Comparison of ENCODE assay signal across 16 mouse cellular contexts in genomic region chr19:36178828-36179251, GRCm38 (mm10). TPM values are rescaled to one million over a fixed set of nuclear protein-coding genes. Genes with fewer than 3 reads are reported as not detected.
DNase-seq lines count a peak whose midpoint lies in the region; ATAC-seq and TF ChIP-seq lines count a peak whose summit lies in the region.
"Had no signal": no experiment of that assay in that cellular context is flagged by ENCODE, and none has a peak within 500 bp of the region (broad histone marks: within the 10 kb centered on the region; RNA-seq: fewer than 3 reads in every experiment).

No protein-coding gene starts in this region.

- TF ChIP-seq POLR2A in myocyte (IDR thresholded peaks at IDR 0.05; ENCODE audit: insufficient read length, low read depth): no peak

- no peak for TF ChIP-seq EP300 in stomach, postnatal 0 days (optimal IDR thresholded peaks at IDR 0.05)

- no peaks in the 10 kb centered on the region for H3K27me3 ChIP-seq in heart, embryonic 11.5 days (ENCODE audit: control insufficient read depth, insufficient read depth, low read length)
- no peaks in the 10 kb centered on the region for H3K27me3 ChIP-seq in lung, embryonic 15.5 days
- no peaks in the 10 kb centered on the region for H3K27me3 ChIP-seq in embryonic facial prominence, embryonic 14.5 days (replicated peaks; ENCODE audit: control insufficient read depth, insufficient read depth, low read length)
- no peaks in the 10 kb centered on the region for H3K27me3 ChIP-seq in myocyte (ENCODE audit: control insufficient read depth, insufficient read depth, insufficient read length)
- H3K27me3 ChIP-seq in stomach, postnatal 0 days (ENCODE audit: control insufficient read depth, insufficient read depth, low read length): no peaks in the 10 kb centered on the region
- H3K27me3 ChIP-seq: neural tube, embryonic 13.5 days had no signal

- H3K27ac ChIP-seq in heart, embryonic 11.5 days (ENCODE audit: low read depth, low read length): no peak overlapping the region
- no peak overlapping the region; the same call in 1 of the 2 replicates for H3K27ac ChIP-seq in lung, embryonic 15.5 days
- no peak overlapping the region for H3K27ac ChIP-seq in embryonic facial prominence, embryonic 14.5 days (replicated peaks; ENCODE audit: low read depth, low read length)
- no peak overlapping the region for H3K27ac ChIP-seq in stomach, postnatal 0 days (replicated peaks)
- H3K27ac ChIP-seq: hindbrain, embryonic 14.5 days; neural tube, embryonic 13.5 days had no signal

- H3K79me2 ChIP-seq in myocyte (ENCODE audit: control insufficient read depth, insufficient read depth): no peaks in the 10 kb centered on the region

- 35% methylated on average over 6 of the region's 6 CpGs for WGBS in heart, embryonic 11.5 days (ENCODE audit: insufficient replicate concordance)
- 34% methylated on average over 6 of the region's 6 CpGs for WGBS in lung, embryonic 15.5 days
- WGBS in embryonic facial prominence, embryonic 14.5 days: 38% methylated on average over 6 of the region's 6 CpGs
- WGBS in stomach, postnatal 0 days: 55% methylated on average over 6 of the region's 6 CpGs

- peak; percentile 94 for DNase-seq in heart, adult 11 months
- no peak for DNase-seq in lung, adult 18-20 months
- peak; percentile 72 for DNase-seq in embryonic facial prominence, embryonic 14.5 days (ENCODE audit: low spot score)
- DNase-seq in ovary, adult 18-20 months (ENCODE audit: low spot score): no peak
- DNase-seq in stomach, postnatal 0 days (ENCODE audit: low spot score): no peak
- DNase-seq: adrenal gland, postnatal 25 days; gastrocnemius, postnatal 25 days; kidney, adult 18-20 months; thymus, postnatal 4 days had no signal

- H3K9ac ChIP-seq in heart, embryonic 11.5 days (ENCODE audit: low read depth, low read length): no peak overlapping the region
- no peak overlapping the region for H3K9ac ChIP-seq in lung, embryonic 15.5 days
- no peak overlapping the region for H3K9ac ChIP-seq in embryonic facial prominence, embryonic 14.5 days (ENCODE audit: low read depth, low read length)
- no peak overlapping the region for H3K9ac ChIP-seq in stomach, postnatal 0 days (ENCODE audit: low read length)
- H3K9ac ChIP-seq: hindbrain, embryonic 14.5 days; neural tube, embryonic 13.5 days had no signal

- ATAC-seq in heart, embryonic 11.5 days (replicated peaks; ENCODE audit: insufficient number of reproducible peaks, low FRiP score, low TSS enrichment): no peak
- ATAC-seq in lung, embryonic 15.5 days (ENCODE audit: borderline replicate concordance, extremely low read depth, low FRiP score, low TSS enrichment): peak; percentile 67; the same call in 1 of the 2 replicates
- ATAC-seq in embryonic facial prominence, embryonic 14.5 days (ENCODE audit: low read depth): peak; percentile 28; the same call in 1 of the 2 replicates
- ATAC-seq in stomach, postnatal 0 days (ENCODE audit: low FRiP score, low TSS enrichment): no peak
- ATAC-seq: midbrain, embryonic 16.5 days had no signal

- no peak overlapping the region for H3K4me2 ChIP-seq in heart, embryonic 11.5 days
- H3K4me2 ChIP-seq in lung, embryonic 15.5 days: no peak overlapping the region
- H3K4me2 ChIP-seq in embryonic facial prominence, embryonic 14.5 days (ENCODE audit: low read depth, low read length): no peak overlapping the region
- H3K4me2 ChIP-seq in myocyte (ENCODE audit: low read depth): peak overlapping the region; percentile 34
- no peak overlapping the region for H3K4me2 ChIP-seq in stomach, postnatal 0 days (replicated peaks; ENCODE audit: low read depth)
- H3K4me2 ChIP-seq: hindbrain, embryonic 14.5 days; liver, embryonic 11.5 days; neural tube, embryonic 13.5 days had no signal

- TF ChIP-seq CTCF in stomach, postnatal 0 days (IDR thresholded peaks at IDR 0.05; ENCODE audit: low read depth): no peak

- no peaks in the 10 kb centered on the region for H3K9me3 ChIP-seq in heart, embryonic 11.5 days (replicated peaks; ENCODE audit: control insufficient read depth, low read length)
- H3K9me3 ChIP-seq in lung, embryonic 15.5 days: no peaks in the 10 kb centered on the region
- H3K9me3 ChIP-seq in embryonic facial prominence, embryonic 14.5 days (ENCODE audit: control insufficient read depth, low read length): no peaks in the 10 kb centered on the region
- H3K9me3 ChIP-seq in stomach, postnatal 0 days (ENCODE audit: control insufficient read depth, low read length): no peaks in the 10 kb centered on the region
- H3K9me3 ChIP-seq: neural tube, embryonic 13.5 days had no signal

- no peak overlapping the region for H3K4me3 ChIP-seq in heart, embryonic 11.5 days (ENCODE audit: low read depth, low read length)
- H3K4me3 ChIP-seq in lung, embryonic 15.5 days: no peak overlapping the region
- no peak overlapping the region for H3K4me3 ChIP-seq in embryonic facial prominence, embryonic 14.5 days (ENCODE audit: low read depth, low read length)
- no peak overlapping the region for H3K4me3 ChIP-seq in myocyte
- no peak overlapping the region for H3K4me3 ChIP-seq in stomach, postnatal 0 days (ENCODE audit: low read depth, low read length)
- H3K4me3 ChIP-seq: neural tube, embryonic 13.5 days had no signal

- H3K4me1 ChIP-seq in heart, embryonic 11.5 days (ENCODE audit: control insufficient read depth, insufficient read depth, low read length): peaks cover 7% of the 10 kb centered on the region; the same call in 1 of the 2 replicates
- H3K4me1 ChIP-seq in lung, embryonic 15.5 days: peaks cover 23% of the 10 kb centered on the region
- H3K4me1 ChIP-seq in embryonic facial prominence, embryonic 14.5 days (ENCODE audit: control insufficient read depth, insufficient read depth, low read length): no peaks in the 10 kb centered on the region
- no peaks in the 10 kb centered on the region for H3K4me1 ChIP-seq in stomach, postnatal 0 days (replicated peaks; ENCODE audit: control insufficient read depth, insufficient read depth)
- H3K4me1 ChIP-seq: neural tube, embryonic 13.5 days had no signal

- no peaks in the 10 kb centered on the region for H3K36me3 ChIP-seq in heart, embryonic 11.5 days (ENCODE audit: control insufficient read depth, insufficient read depth, low read length)
- H3K36me3 ChIP-seq in lung, embryonic 15.5 days: no peaks in the 10 kb centered on the region
- no peaks in the 10 kb centered on the region for H3K36me3 ChIP-seq in embryonic facial prominence, embryonic 14.5 days (ENCODE audit: control insufficient read depth, insufficient read depth, low read length)
- no peaks in the 10 kb centered on the region for H3K36me3 ChIP-seq in myocyte (ENCODE audit: control insufficient read depth, insufficient read depth)
- no peaks in the 10 kb centered on the region for H3K36me3 ChIP-seq in stomach, postnatal 0 days (ENCODE audit: control insufficient read depth, insufficient read depth, low read length)
- H3K36me3 ChIP-seq: neural tube, embryonic 13.5 days had no signal

- H3ac ChIP-seq in myocyte (ENCODE audit: control insufficient read depth, insufficient read length): no peak overlapping the region

TF ChIP-seq in myocyte, 11 proteins besides CTCF, POLR2A, EP300 and RAD21:
- peak; percentile 67 to 80 (median 75) for TF ChIP-seq MYOD1 (IDR thresholded peaks at IDR 0.05; ENCODE audit: control insufficient read depth in 1 of 3, insufficient read length in 2 of 3, low read depth in 2 of 3)
- no peak for TF ChIP-seq REST (IDR thresholded peaks at IDR 0.05; ENCODE audit: insufficient read depth, insufficient read length)
- TF ChIP-seq TCF12 (IDR thresholded peaks at IDR 0.05; ENCODE audit: insufficient read depth, poor library complexity, severe bottlenecking): peak; percentile 40
- TF ChIP-seq MYOG (IDR thresholded peaks at IDR 0.05; ENCODE audit: control insufficient read depth in 1 of 3, insufficient read depth in 1 of 3, insufficient read length in 2 of 3, low read depth in 2 of 3): peak in 1 of 3 experiments; percentile 70
- peak; percentile 39 for TF ChIP-seq MAX (IDR thresholded peaks at IDR 0.05; ENCODE audit: low read depth)
- peak; percentile 98 for TF ChIP-seq CEBPB (IDR thresholded peaks at IDR 0.05; ENCODE audit: insufficient read depth, poor library complexity, severe bottlenecking)
- TF ChIP-seq POLR2AphosphoS2 (IDR thresholded peaks at IDR 0.05; ENCODE audit: insufficient read length, low read depth): no peak

RNA-seq across cellular contexts. Expression of gene Ankrd1, which starts 58.9 kb away (rescaled TPM):
- polyA plus RNA-seq in heart, embryonic 11.5 days (2014; fragmentation: Nextera tagmentation; extraction: Ambion mirVana): 450 and 606 TPM in 2 replicates
- polyA plus RNA-seq in lung, embryonic 15.5 days (2015; fragmentation: Nextera tagmentation; extraction: Ambion mirVana): 7.9 and 12.5 TPM in 2 replicates
- polyA plus RNA-seq in embryonic facial prominence, embryonic 14.5 days (2014; fragmentation: Nextera tagmentation; extraction: Ambion mirVana): 6.5 and 8.4 TPM in 2 replicates
- polyA plus RNA-seq in myocyte (2012; fragmentation: generic; extraction: Trizol): 310 TPM
- 0.21 and 0.22 TPM in 2 replicates for polyA plus RNA-seq in stomach, postnatal 0 days (2015; fragmentation: Nextera tagmentation; extraction: Ambion mirVana)
- polyA plus RNA-seq: midbrain, embryonic 16.5 days had no signal

Comparison
In these comparisons a context has a peak if more than half of its experiments do, and no peak if none do; other contexts are left out.
1. DNase-seq: peak in heart, adult 11 months (single experiment) and embryonic facial prominence, embryonic 14.5 days (single experiment); none in lung, adult 18-20 months (0 of 2), ovary, adult 18-20 months (single experiment) and stomach, postnatal 0 days (single experiment).
2. ATAC-seq: peak in lung, embryonic 15.5 days (single experiment) and embryonic facial prominence, embryonic 14.5 days (single experiment); none in heart, embryonic 11.5 days (single experiment) and stomach, postnatal 0 days (single experiment).
3. RNA of gene Ankrd1, which starts 58.9 kb away (polyA plus RNA-seq): 450 to 606 TPM in heart, embryonic 11.5 days and 310 TPM in myocyte (single experiment); 7.9 to 12.5 TPM in lung, embryonic 15.5 days, 6.5 to 8.4 TPM in embryonic facial prominence, embryonic 14.5 days and 0.21 to 0.22 TPM in stomach, postnatal 0 days; every median in the first group is over 10 times any median in the second.